ENCODE assay signal across 20 mouse cellular contexts in genomic region chr2:167263931-167264330, GRCm38 (mm10). TPM values are rescaled to one million over a fixed set of nuclear protein-coding genes. Genes with fewer than 3 reads are reported as not detected.
A peak's percentile ranks its signal among the peaks of the same experiment; 100 is the strongest.
DNase-seq lines count a peak whose midpoint lies in the region; ATAC-seq and TF ChIP-seq lines count a peak whose summit lies in the region.
"Had no signal": no experiment of that assay in that cellular context is flagged by ENCODE, and none has a peak within 500 bp of the region (broad histone marks: within the 10 kb centered on the region; RNA-seq: fewer than 3 reads in every experiment).

No protein-coding gene starts in this region.

- no peak overlapping the region for H3K4me2 ChIP-seq in lung, postnatal 0 days (replicated peaks; ENCODE audit: low read depth, low read length)
- H3K4me2 ChIP-seq: embryonic facial prominence, embryonic 12.5 days; limb, embryonic 12.5 days; liver, embryonic 13.5 days; midbrain, embryonic 15.5 days had no signal

- TF ChIP-seq EP300 in lung, postnatal 0 days (IDR thresholded peaks at IDR 0.05): no peak
- no peak for TF ChIP-seq EP300 in ES-Bruce4 (IDR thresholded peaks at IDR 0.05; ENCODE audit: insufficient read depth, low read depth, low read length)

- no peaks in the 10 kb centered on the region for H3K27me3 ChIP-seq in heart, embryonic 10.5 days (ENCODE audit: insufficient read depth, poor library complexity, severe bottlenecking)
- H3K27me3 ChIP-seq in lung, postnatal 0 days (replicated peaks; ENCODE audit: insufficient read depth, low read length): no peaks in the 10 kb centered on the region
- H3K27me3 ChIP-seq in E14TG2a.4 (ENCODE audit: insufficient read depth, low read length) (no peaks in the 10 kb centered on the region), ES-Bruce4 (ENCODE audit: control insufficient read depth, insufficient read depth, low read length, poor library complexity, severe bottlenecking) (no peaks in the 10 kb centered on the region)
- H3K27me3 ChIP-seq: embryonic facial prominence, embryonic 12.5 days; limb, embryonic 12.5 days; liver, embryonic 13.5 days; midbrain, embryonic 15.5 days had no signal

- H3K9me3 ChIP-seq in heart, embryonic 10.5 days: no peaks in the 10 kb centered on the region
- H3K9me3 ChIP-seq in lung, postnatal 0 days (ENCODE audit: low read length): no peaks in the 10 kb centered on the region
- H3K9me3 ChIP-seq in E14TG2a.4 (ENCODE audit: low read length) (peaks cover 7% of the 10 kb centered on the region; the same call in 1 of the 2 replicates), ES-Bruce4 (replicated peaks; ENCODE audit: control insufficient read depth, insufficient read depth, low read length, poor library complexity, severe bottlenecking) (no peaks in the 10 kb centered on the region)
- H3K9me3 ChIP-seq: embryonic facial prominence, embryonic 12.5 days; limb, embryonic 12.5 days; liver, embryonic 13.5 days; midbrain, embryonic 15.5 days had no signal

- no peak for TF ChIP-seq CTCF in lung, postnatal 0 days (IDR thresholded peaks at IDR 0.05)
- TF ChIP-seq CTCF in E14TG2a.4 (conservative IDR thresholded peaks at IDR 0.05; ENCODE audit: low read length): no peak
- no peak for TF ChIP-seq CTCF in ES-Bruce4 (IDR thresholded peaks at IDR 0.05; ENCODE audit: low read depth, low read length)

- peaks cover 43% of the 10 kb centered on the region for H3K4me1 ChIP-seq in heart, embryonic 10.5 days
- peaks cover 6% of the 10 kb centered on the region; the same call in 1 of the 2 replicates for H3K4me1 ChIP-seq in lung, postnatal 0 days (ENCODE audit: insufficient read depth, low read depth, low read length)
- peaks cover 37% of the 10 kb centered on the region for H3K4me1 ChIP-seq in E14TG2a.4 (replicated peaks; ENCODE audit: low read depth, low read length)
- H3K4me1 ChIP-seq in ES-Bruce4 (ENCODE audit: control insufficient read depth, insufficient read depth, low read length): no peaks in the 10 kb centered on the region
- H3K4me1 ChIP-seq: embryonic facial prominence, embryonic 12.5 days; limb, embryonic 12.5 days; liver, embryonic 13.5 days; midbrain, embryonic 15.5 days had no signal

- H3K27ac ChIP-seq in heart, embryonic 10.5 days: peak overlapping the region; percentile 31; the same call in 1 of the 2 replicates
- H3K27ac ChIP-seq in lung, postnatal 0 days (ENCODE audit: low read length): no peak overlapping the region
- no peak overlapping the region for H3K27ac ChIP-seq in ES-Bruce4 (ENCODE audit: insufficient read depth, low read length)
- H3K27ac ChIP-seq: embryonic facial prominence, embryonic 12.5 days; limb, embryonic 12.5 days; liver, embryonic 13.5 days; midbrain, embryonic 15.5 days; stomach, postnatal 0 days had no signal

- no peak for ATAC-seq in lung, postnatal 0 days
- ATAC-seq: forebrain, postnatal 0 days; midbrain, embryonic 15.5 days had no signal

- no peak for TF ChIP-seq POLR2A in ES-Bruce4 (IDR thresholded peaks at IDR 0.05; ENCODE audit: insufficient read depth, low read length)

- intact Hi-C loops in heart, postnatal 25 days (cut with DNase I): no loop called here

- no peak overlapping the region for H3K4me3 ChIP-seq in heart, embryonic 10.5 days
- H3K4me3 ChIP-seq in lung, postnatal 0 days (ENCODE audit: low read depth, low read length): no peak overlapping the region
- H3K4me3 ChIP-seq in E14TG2a.4 (replicated peaks; ENCODE audit: low read length): peak overlapping the region; percentile 80
- peak overlapping the region; percentile 82 for H3K4me3 ChIP-seq in ES-Bruce4 (ENCODE audit: low read depth, low read length)
- H3K4me3 ChIP-seq: embryonic facial prominence, embryonic 12.5 days; limb, embryonic 12.5 days; liver, embryonic 13.5 days; megakaryocyte, embryonic 14.5 days; midbrain, embryonic 15.5 days had no signal

- no peak for DNase-seq in heart, embryonic 10.5 days (ENCODE audit: low spot score)
- no peak for DNase-seq in heart, postnatal 25 days (ENCODE audit: low spot score)
- DNase-seq in lung, postnatal 36 days: peak; percentile 0
- no peak for DNase-seq in lung, postnatal 0 days (ENCODE audit: low spot score)
- no peak for DNase-seq in frontal cortex, postnatal 25 days (ENCODE audit: low spot score in 2 of 2)
- DNase-seq: adrenal gland, postnatal 10 days; cerebellum, adult 8-10 months; forebrain, postnatal 0 days; kidney, adult 8-10 months; kidney, postnatal 36 days; layer of hippocampus, adult 9-11 months; liver, embryonic 13.5 days had no signal

- WGBS in heart, embryonic 10.5 days: 79% methylated on average over 11 of the region's 11 CpGs
- 74% methylated on average over 11 of the region's 11 CpGs for WGBS in lung, postnatal 0 days

- no peak overlapping the region for H3K9ac ChIP-seq in lung, postnatal 0 days (replicated peaks; ENCODE audit: low read depth)
- H3K9ac ChIP-seq in ES-Bruce4 (ENCODE audit: low read depth, poor library complexity, severe bottlenecking): 0 out of 2 replicates have a peak overlapping the region, but pooled peaks have one; percentile 12
- H3K9ac ChIP-seq: embryonic facial prominence, embryonic 12.5 days; forebrain, postnatal 0 days; limb, embryonic 12.5 days; liver, embryonic 13.5 days; midbrain, embryonic 15.5 days had no signal

- no peaks in the 10 kb centered on the region for H3K36me3 ChIP-seq in heart, embryonic 10.5 days
- no peaks in the 10 kb centered on the region for H3K36me3 ChIP-seq in lung, postnatal 0 days (ENCODE audit: insufficient read depth, low read length)
- H3K36me3 ChIP-seq in E14TG2a.4 (ENCODE audit: insufficient read depth, low read length) (no peaks in the 10 kb centered on the region), ES-Bruce4 (ENCODE audit: control insufficient read depth, insufficient read depth, low read length, poor library complexity, severe bottlenecking) (no peaks in the 10 kb centered on the region)
- H3K36me3 ChIP-seq: embryonic facial prominence, embryonic 12.5 days; limb, embryonic 12.5 days; liver, embryonic 13.5 days; midbrain, embryonic 15.5 days had no signal

RNA-seq across cellular contexts. Expression of gene Ptgis, which starts 23.5 kb away (rescaled TPM):
- 16.3 and 21.4 TPM in 2 replicates for polyA plus RNA-seq in heart, embryonic 10.5 days (2016; fragmentation: Nextera tagmentation; extraction: Ambion mirVana)
- 10 to 100 TPM; 18.8 to 24.6 TPM for total RNA-seq in heart, postnatal 25 days (2021)
- 32.7 and 37.9 TPM in 2 replicates for polyA plus RNA-seq in lung, postnatal 0 days (2015; fragmentation: Nextera tagmentation; extraction: Ambion mirVana)
- polyA plus RNA-seq in ES-Bruce4 (2011; ENCODE audit: insufficient read depth, insufficient read length, low read depth, missing spikeins): 6.8 and 11.0 TPM in 2 replicates
- total RNA-seq: common myeloid progenitor, adult 5-6 weeks had no signal

Comparison
In these comparisons a context has a peak if more than half of its experiments do, and no peak if none do; other contexts are left out.
1. H3K4me3 ChIP-seq: peak in E14TG2a.4 (single experiment) and ES-Bruce4 (single experiment); none in heart, embryonic 10.5 days (single experiment) and lung, postnatal 0 days (single experiment).